Mouse (Mus musculus): ENCODE results near the gene Fbxo39.

GRCm38 (mm10) chr11:72334653-72335052 lies 20.4 kb downstream of the Fbxo39 start:
- no peak for TF ChIP-seq ZMIZ1 (IDR thresholded peaks at IDR 0.05; ENCODE audit: low read depth, low read length)
- no peak for TF ChIP-seq GABPA (IDR thresholded peaks at IDR 0.05; ENCODE audit: low read depth, low read length)
- TF ChIP-seq EP300 (IDR thresholded peaks at IDR 0.05; ENCODE audit: low read depth in 1 of 2, low read length in 2 of 2), result no peak
